Mouse (Mus musculus): ENCODE measurements at regions not wholly inside any gene's neighbourhood (a gene's known extent, or its start where the extent isn't known, plus 50 kb on each side); places are given as distances from the start of the nearest gene placed in this dataset.

DNA sequence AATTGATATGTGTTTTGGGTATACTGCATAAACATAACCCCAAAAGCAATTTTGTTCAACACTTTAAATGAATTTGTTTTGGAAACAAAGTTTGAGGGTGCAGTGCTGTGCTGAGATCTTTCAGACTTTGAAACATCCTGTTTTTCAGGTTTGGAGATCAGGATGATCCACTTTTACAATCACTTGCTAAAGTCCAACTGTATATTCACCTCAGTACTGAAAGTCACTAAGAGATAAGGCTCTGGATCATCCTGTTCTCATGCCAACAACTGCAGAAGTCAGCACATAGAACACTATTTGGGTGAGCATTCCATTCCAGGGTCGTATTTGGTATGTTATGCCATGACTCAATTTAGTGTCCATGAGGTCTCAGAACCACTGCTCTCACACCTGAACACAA is 72.0 kb upstream of the Unc5c start:
- TF ChIP-seq CTCF (IDR thresholded peaks at IDR 0.05; ENCODE audit: borderline replicate concordance, extremely low read depth, insufficient read depth, insufficient read length) (no peak), POLR2A (IDR thresholded peaks at IDR 0.05; ENCODE audit: borderline replicate concordance, extremely low read depth, insufficient read depth, insufficient read length, poor library complexity, severe bottlenecking) (no peak)

Data from brain, embryonic 14.5 days (tissue).